Mouse (Mus musculus) cerebellum, adult 2 months (tissue): ENCODE measurements around the gene Wipf2. TPM values are rescaled to one million over a fixed set of nuclear protein-coding genes. Genes with fewer than 3 reads are reported as not detected.

ENCODE experiments used
- DNase-seq, 2 experiments: peaks; one replicate each; pipeline ENCODE4 v3.0.0; 2021
- H3K27ac ChIP-seq: fragments of 200-500 bp; 2 replicates; pipeline ENCODE4 v1.5.1; 2012; ENCODE audit warnings: low read length, control low read depth, inconsistent platforms; ENCODE audit not compliant: insufficient read depth
- H3K27me3 ChIP-seq: fragments of 200-500 bp; 2 replicates; pipeline ENCODE4 v1.6.1; 2012; ENCODE audit warnings: inconsistent platforms, mild to moderate bottlenecking, low read length, moderate library complexity; ENCODE audit not compliant: control insufficient read depth, insufficient read depth
- H3K4me1 ChIP-seq: fragments of 200-500 bp; 2 replicates; pipeline ENCODE4 v1.6.1; 2011; ENCODE audit warnings: low read length; ENCODE audit not compliant: control insufficient read depth, insufficient read depth
- H3K4me3 ChIP-seq: fragments of 200-500 bp; replicated peaks from 2 replicates; pipeline ENCODE3; 2011; ENCODE audit warnings: mild to moderate bottlenecking, low read depth, low read length, control low read depth; ENCODE audit not compliant: insufficient read depth
- CTCF ChIP-seq: fragments of 200-500 bp; IDR thresholded peaks from 2 replicates; pipeline ENCODE4 v1.5.1; 2011; ENCODE audit warnings: low read depth, mild to moderate bottlenecking, control low read depth, low read length, moderate library complexity, borderline replicate concordance; ENCODE audit not compliant: insufficient read depth
- POLR2A ChIP-seq: fragments of 200-500 bp; IDR thresholded peaks from 2 replicates; pipeline ENCODE4 v1.6.1; 2011; ENCODE audit warnings: low read length, control low read depth, borderline replicate concordance; ENCODE audit not compliant: insufficient read depth
- WGBS: fragments of 180-500 bp; shearing (Covaris S2); methylation state at CpG from one replicate; pipeline ENCODE4 v1.1.7; 2018; 5-methylcytosine and 5-hydroxymethylcytosine counted together
- polyA plus RNA-seq: library from polyadenylated mRNA; depleted of rRNA; stranded (reverse); fragments of >200 nt; gene quantifications from 2 replicates; pipeline ENCODE4 v1.2.3, GENCODE M21; 2012

The Wipf2 gene
- polyA plus RNA-seq, 1 experiment: 25.8 TPM

DNA sequence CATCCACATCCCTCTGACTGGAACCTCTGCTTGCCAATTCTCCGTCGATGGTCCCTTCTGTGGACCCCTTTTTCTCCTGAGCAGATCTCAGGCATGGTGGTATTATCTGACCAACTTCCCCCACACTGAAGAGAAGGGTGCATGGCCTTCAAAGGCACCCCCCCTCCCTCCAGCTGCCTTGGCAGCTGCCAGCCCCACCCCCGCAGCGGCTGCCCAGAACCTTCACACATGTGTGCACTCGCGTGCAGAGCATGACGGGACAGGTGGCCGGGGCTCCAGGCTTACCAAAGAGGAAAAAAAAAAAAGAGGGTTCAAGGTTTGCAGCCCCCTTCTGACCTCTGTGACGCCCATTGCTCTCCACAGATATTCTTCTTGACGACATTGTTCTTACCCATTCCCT is 23.5 kb upstream of the Wipf2 start:
- H3K4me3 ChIP-seq: no peak overlapping the region
- TF ChIP-seq POLR2A: no peak
- no peak for TF ChIP-seq CTCF
- H3K27me3 ChIP-seq: no peaks in the 10 kb centered on the region
- peaks cover 12% of the 10 kb centered on the region for H3K4me1 ChIP-seq
- 73% methylated on average over 10 of the region's 10 CpGs for WGBS
- DNase-seq: no peak
- no peak overlapping the region for H3K27ac ChIP-seq

GRCm38 (mm10) chr11:98846016-98846415 is 17.4 kb upstream of the Wipf2 start:
- 20% methylated on average over 13 of the region's 13 CpGs for WGBS

GRCm38 (mm10) chr11:98846865-98847604 is 16.4 kb upstream of the Wipf2 start:
- Histone ChIP-seq H3K4me1 (peaks cover 11% of the 10 kb centered on the region), H3K27me3 (no peaks in the 10 kb centered on the region), H3K4me3 (no peak overlapping the region), H3K27ac (no peak overlapping the region)
- no peak for DNase-seq
- TF ChIP-seq POLR2A (no peak), CTCF (no peak)
- WGBS: 78% methylated on average over 19 of the region's 19 CpGs

More at GRCm38 (mm10) chr11:98846016-98846415, 17.4 kb upstream of the Wipf2 start:
- Histone ChIP-seq H3K4me3 (peak overlapping the region; percentile 15), H3K27me3 (no peaks in the 10 kb centered on the region), H3K27ac (peak overlapping the region; percentile 45), H3K4me1 (peaks cover 11% of the 10 kb centered on the region)
- DNase-seq: peak; percentile 72 to 73
- peak; percentile 50 for TF ChIP-seq CTCF
- no peak for TF ChIP-seq POLR2A

- DNase-seq: no peak
- Histone ChIP-seq H3K4me3 (no peak overlapping the region), H3K27ac (no peak overlapping the region), H3K4me1 (peaks cover 11% of the 10 kb centered on the region), H3K27me3 (no peaks in the 10 kb centered on the region)
- TF ChIP-seq CTCF: no peak
- no peak for TF ChIP-seq POLR2A
- 34% methylated on average over 19 of the region's 19 CpGs for WGBS
These were observed 14.1 kb upstream of the Wipf2 start for GRCm38 (mm10) chr11:98849196-98849894.

DNA sequence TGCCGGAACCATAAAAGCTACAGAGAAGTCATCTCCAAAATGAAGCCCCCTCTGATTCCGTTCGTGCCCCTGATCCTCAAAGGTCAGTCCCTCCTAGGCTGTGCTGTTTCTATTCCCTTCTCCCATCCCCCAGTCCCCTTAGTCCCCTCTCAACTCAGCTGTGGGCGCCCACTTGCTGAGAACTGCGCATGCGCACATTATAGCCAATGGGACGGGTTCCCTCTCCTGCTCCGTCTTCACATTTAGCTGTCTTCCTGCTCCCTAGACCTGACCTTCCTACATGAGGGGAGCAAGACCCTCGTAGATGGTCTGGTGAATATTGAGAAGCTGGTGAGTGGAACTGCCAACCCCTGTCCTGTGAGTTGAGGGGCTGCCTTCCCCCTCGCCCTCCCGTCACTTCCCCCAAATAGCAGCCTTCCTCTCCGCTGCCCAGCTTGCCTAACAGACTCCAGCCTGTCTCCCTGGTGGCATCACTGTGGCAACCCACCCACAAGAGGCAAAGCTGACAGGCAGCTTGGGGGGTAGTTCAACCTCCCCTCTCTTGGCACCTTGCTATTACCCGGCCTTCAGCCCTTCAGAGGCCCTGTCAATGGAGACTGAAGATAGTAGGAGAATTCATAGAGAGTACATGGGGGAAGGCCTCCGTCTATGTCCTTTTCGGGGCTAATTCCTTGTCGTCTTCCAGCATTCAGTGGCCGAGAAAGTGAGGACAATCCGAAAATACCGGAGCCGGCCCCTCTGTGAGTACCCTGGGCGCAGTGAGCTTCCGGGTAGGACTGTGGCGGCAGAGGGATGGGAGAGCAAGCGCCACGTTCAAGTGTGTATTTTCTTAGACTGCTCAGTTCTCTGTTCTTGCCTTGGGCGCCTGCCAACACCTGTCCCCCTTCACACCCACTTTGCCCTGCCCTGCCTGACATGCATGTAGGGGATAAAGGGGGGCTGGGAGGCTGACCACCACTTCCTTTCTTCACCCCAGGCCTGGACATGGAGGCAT is 13.0 kb upstream of the Wipf2 start:
- H3K4me1 ChIP-seq: peaks cover 9% of the 10 kb centered on the region
- DNase-seq: no peak
- 51% methylated on average over 26 of the region's 26 CpGs for WGBS
- H3K27me3 ChIP-seq: no peaks in the 10 kb centered on the region
- H3K4me3 ChIP-seq: peak overlapping the region; percentile 32
- TF ChIP-seq POLR2A (no peak), CTCF (no peak)
- H3K27ac ChIP-seq: no peak overlapping the region

DNA sequence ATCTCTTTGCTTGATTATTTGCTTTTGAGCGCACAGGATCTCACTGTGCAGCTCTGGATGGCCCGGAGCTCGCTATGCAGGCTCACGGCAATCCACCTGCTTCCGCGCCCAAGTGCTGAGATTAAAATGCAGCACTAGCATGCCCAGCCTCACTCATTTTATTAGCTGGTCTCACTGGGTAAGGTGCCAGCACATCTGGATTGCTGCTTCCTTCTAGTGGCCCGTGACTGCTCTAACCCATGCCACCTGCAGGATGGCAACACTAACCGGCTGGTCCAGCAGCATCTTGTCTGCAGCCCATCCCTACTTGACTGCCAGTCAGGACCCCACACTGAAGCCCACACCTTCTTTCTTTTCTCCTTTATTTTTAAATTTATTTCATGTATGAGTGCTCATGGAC is 9.3 kb upstream of the Wipf2 start:
- WGBS: 84% methylated on average over 8 of the region's 8 CpGs
- Histone ChIP-seq H3K27me3 (no peaks in the 10 kb centered on the region), H3K4me1 (no peaks in the 10 kb centered on the region), H3K4me3 (no peak overlapping the region), H3K27ac (no peak overlapping the region)
- TF ChIP-seq POLR2A: no peak
- no peak for TF ChIP-seq CTCF
- DNase-seq: no peak

GRCm38 (mm10) chr11:98854659-98855058 is 8.8 kb upstream of the Wipf2 start:
- no peaks in the 10 kb centered on the region for H3K4me1 ChIP-seq
- DNase-seq: no peak
- H3K27ac ChIP-seq: no peak overlapping the region
- WGBS: 96% methylated on average over 2 of the region's 2 CpGs
- H3K4me3 ChIP-seq: no peak overlapping the region
- TF ChIP-seq POLR2A (no peak), CTCF (no peak)
- H3K27me3 ChIP-seq: no peaks in the 10 kb centered on the region
